Mouse (Mus musculus) mature B cell (primary cell): ENCODE measurements around the gene Bglap2.
"Not testable (repeated sequence)": the region's sequence is repeated elsewhere in the genome, so short reads cannot be mapped to it uniquely, and the experiment has no call there.

Experiments used
- in situ Hi-C: fragments of 300-500 bp; cut with MboI; formaldehyde crosslinking; loops from 2 replicates; pipeline ENCODE4 v1.14.3; 2019

Gene Bglap2

DNA sequence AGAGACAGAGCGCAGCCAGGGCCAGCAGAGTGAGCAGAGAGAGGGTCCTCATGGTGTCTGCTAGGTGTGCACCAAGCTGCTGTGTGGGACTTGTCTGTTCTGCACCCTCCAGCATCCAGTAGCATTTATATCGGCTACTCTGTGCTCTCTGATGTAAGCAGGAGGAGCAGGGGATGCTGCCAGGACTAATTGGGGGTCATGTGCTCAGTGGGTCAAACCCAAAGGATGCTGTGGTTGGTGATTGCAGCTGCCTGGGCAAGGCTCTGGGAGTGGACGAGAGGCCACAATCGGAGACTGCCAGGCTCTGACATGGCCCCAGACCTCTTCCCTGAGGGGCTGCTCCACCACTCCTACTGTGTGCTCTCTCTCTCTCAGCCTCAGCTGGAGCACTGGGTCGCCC is at the start of gene Bglap2:
Gene Bglap2, minus strand, starts transcription at position 101 of the 400 bp plus-strand sequence.
- in situ Hi-C loops, result not testable (repeated sequence)

- in situ Hi-C loops, result no loop called here
Observed at GRCm38 (mm10) chr3:88427342-88427905, 48.9 kb upstream of the Bglap2 start.

DNA sequence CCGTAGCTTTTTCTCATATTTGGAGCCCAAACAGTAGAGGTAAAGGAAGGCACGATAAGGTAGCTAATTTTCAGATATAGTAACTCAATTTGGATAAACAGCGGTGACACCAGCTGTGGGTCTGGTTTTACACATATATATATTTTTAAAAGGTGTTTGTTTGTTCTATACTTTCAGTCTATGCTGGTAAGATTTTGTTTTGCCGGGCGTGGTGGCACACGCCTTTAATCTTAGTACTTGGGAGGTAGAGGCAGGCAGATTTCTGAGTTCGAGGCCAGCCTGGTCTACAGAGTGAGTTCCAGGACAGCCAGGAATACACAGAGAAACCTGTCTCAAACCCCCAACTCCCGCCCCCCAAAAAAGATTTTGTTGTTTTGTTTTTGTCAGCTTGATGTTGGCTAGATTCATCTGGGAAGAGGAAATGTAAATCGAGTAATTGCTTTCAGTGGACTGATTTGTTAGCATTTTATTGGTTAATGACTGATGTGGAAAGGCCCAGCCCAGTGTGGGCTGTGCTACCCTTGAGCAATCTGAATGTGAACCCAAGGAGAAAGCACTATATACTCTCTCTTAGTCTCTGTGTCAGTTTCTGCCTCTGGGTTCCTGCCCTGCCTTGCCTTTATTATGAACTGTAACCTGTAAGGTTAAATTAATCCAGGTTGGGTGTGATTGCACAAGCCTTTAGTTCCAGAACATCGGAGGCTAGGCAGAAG is 47.4 kb upstream of the Bglap2 start:
- in situ Hi-C loops, result no loop called here

DNA sequence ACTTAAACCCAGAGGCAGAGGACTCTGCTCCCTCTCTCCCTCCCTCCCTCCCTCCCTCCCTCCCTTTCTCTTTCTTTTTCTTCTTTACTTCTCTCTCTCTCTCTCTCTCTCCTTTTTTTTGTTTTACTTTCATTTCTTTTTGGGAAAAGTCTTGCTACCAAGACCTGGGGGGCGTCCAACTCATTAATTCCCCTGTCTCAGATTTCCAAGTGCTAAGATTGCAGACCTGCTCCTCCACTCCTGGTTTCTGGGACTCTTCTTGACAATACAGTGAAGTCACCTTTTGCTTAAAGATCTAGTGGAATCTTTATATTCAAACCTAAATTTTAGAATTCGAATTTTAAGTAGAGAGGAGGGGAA is 46.8 kb upstream of the Bglap2 start:
- in situ Hi-C loops, result no loop called here

DNA sequence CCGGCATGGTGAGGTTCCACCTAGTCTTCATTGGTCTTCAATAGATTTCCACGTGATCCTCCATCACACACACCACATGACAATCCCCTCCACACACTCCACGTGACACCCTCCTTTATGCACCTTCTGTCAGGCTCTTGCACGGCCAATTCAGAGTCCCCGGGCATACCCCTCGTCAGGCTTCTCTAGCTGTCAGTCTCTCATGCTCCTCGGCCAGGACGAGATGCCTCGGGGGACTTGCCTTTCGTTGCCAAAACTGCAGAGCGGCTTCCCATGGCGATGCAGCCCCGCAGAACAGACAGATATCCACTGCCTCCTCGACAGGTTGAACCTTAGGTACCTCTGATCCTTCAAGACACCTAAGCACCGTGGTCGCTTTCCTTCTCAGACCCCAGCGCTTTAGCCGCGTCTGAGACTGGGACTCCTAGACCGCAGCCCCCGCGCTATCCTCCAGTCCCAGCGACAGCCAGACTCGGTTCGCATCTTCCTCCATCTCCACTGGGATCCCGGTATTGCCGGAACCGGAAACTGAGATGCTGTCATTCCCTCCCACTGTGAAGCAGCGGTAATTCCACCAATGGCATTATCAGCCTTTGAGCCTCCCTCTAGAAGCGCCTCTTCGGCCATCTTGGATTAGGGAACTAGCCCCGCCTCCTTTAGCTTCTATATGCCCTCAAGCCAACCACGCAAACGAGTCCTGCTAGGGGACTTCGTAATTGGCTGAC is 46.3 kb upstream of the Bglap2 start, which contains the start of gene Slc25a44:
Gene Slc25a44, minus strand, starts transcription at position 535 of the 725 bp plus-strand sequence.
- in situ Hi-C loops, result no loop called here

DNA sequence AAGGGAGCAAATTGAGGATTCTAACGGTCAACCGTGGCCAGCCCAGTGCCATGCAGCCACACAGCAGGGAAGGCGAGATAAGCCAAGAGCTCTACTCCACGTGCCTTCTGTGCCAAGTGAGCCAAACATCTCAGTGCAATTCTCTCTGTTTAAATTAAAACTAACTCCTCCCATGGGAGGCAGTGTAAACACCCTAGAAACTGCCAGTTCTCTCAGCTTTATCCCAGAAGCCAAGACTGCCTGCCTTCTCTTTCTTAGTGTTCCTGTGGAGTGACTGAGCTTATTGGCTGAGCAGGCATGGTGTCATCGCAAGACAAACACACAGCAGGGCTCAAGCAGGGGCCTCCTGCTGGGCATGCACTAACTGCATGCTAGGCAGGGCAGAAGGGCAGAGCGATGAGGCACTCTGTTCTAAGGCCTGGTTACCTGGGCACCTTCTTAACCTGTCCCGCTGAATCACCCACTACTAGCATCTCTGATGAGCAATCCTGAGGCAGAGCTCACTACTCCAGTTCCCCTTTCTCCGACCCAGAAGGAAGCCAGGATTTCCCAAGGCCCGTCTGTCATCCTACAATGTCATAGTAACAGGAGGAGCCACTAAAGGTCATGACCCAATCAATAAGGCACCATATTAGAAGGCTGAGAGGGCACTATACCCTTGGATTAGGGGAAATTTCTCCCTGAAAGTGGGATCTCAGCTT is 43.7 kb upstream of the Bglap2 start:
- in situ Hi-C loops, result no loop called here

- in situ Hi-C loops, result no loop called here
Observed at GRCm38 (mm10) chr3:88420771-88421170, 42.3 kb upstream of the Bglap2 start.

GRCm38 (mm10) chr3:88418016-88418415 is 39.5 kb upstream of the Bglap2 start:
- in situ Hi-C loops, result no loop called here

- in situ Hi-C loops, result no loop called here
Observed at GRCm38 (mm10) chr3:88415668-88416067, 37.2 kb upstream of the Bglap2 start.

GRCm38 (mm10) chr3:88412636-88413035 is 34.1 kb upstream of the Bglap2 start:
- in situ Hi-C loops, result no loop called here

DNA sequence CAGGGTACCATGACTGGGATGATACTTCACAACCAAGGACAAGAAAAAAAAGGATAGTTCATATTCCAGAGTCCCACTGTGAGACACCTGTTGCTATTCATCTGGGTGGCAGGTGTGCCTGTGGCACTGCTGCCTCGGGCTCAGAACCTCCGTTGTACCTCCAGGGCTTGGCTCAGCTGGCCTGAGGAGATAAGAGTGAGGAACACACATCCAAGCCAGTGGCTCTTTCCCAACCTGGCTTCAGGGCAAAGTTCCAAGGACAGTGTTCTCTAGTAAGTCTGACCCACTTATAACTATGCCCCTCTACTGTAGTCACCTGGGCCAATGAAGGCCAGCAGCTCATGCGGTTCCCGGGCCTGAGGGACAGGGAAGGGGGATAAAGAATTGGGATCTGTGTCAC is 33.2 kb upstream of the Bglap2 start:
- in situ Hi-C loops, result no loop called here

- in situ Hi-C loops, result no loop called here
Observed at GRCm38 (mm10) chr3:88410645-88411031, 32.1 kb upstream of the Bglap2 start.

DNA sequence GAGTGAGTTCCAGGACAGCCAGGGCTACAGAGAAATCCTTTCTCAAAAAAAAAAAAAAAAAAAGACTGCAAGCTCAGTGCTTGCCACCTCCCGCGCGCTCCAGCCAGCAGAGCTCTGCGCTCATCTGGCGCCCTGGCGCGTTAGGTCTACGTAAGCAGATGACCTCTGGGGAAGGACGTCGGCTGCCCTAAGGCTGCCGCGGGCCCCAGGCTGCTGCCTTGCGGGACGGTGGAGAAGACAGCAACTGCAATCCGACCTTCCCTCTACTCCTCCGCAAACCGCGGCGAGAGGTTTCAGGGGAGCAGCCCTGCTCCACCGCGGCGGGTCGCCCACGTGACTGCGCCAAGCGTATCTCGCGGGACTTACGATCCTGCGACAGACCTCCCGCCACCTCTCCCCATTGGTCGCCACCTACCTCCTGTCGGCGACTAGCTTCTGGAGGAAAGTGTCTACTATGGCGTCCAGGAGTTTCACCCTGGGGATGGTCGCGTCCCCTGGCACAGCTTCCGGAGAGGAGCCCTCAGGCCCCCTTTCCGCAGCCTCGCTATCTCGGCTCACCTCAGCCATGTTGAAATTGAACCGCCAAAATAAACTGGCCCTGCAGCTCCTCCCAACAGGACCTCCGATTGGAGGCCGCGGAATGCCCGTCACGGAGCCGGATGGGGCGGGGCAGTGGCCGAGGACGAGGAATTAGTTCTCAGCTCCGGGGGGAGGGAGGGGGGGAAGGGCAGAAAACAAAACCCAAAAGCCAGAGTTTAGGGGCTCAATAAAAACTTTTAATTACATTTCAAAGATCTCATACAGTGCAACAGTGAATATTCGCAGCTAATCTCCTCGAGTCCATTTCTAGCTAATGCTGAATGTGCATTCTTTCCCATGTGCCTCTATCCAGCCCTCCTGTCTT is 31.5 kb upstream of the Bglap2 start, which contains the start of gene Pmf1:
Gene Pmf1, minus strand, starts transcription at position 591 of the 904 bp plus-strand sequence.
- in situ Hi-C loops, result loop anchor here (5.0 kb wide), 2 partner anchors 52 to 122 kb away; partner anchors contain the start of genes Mex3a and Sema4a

DNA sequence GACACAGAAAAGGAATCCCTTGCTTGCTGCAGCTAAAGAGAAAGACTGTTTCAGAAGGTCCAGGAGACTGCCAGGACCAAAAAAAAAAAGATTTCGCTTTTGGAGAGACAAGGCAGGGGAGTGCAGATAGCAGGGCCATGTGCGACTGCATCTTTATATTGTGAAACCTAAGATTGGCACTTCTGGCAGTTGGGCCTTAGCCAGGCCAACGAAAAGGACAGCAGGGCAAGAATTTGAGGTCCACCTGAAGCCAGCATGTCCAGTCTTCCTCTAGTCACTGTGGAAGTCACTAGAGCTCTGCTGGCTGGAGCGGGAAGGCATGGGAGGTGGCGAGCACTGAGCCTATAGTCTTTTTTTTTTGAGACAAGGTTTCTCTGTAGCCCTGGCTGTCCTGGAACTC is 30.5 kb upstream of the Bglap2 start:
- in situ Hi-C loops, result loop anchor here (5.0 kb wide), 2 partner anchors 53 to 123 kb away; partner anchors contain the start of genes Mex3a and Sema4a

DNA sequence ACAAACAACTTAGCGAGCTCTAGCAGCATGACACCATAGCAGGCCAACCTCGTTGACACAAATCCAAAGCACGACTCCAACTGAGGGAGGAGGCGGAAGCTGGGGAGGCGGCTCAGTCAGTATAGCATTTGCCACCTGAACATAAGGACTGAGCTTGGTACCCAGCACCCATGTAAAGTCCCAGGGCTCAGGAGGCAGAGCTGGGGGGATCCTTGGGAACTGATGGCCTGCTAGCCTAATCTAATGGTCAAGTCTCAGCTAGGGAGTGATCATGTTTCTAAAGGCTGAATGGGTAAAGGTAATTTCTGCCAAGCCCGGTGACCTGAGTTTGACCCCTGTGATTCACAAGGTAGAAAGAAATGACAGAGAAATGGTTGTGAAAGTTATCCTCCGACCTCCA is 29.0 kb upstream of the Bglap2 start:
- in situ Hi-C loops, result loop anchor here (5.0 kb wide), 2 partner anchors 55 to 125 kb away; partner anchors contain the start of genes Mex3a and Sema4a

DNA sequence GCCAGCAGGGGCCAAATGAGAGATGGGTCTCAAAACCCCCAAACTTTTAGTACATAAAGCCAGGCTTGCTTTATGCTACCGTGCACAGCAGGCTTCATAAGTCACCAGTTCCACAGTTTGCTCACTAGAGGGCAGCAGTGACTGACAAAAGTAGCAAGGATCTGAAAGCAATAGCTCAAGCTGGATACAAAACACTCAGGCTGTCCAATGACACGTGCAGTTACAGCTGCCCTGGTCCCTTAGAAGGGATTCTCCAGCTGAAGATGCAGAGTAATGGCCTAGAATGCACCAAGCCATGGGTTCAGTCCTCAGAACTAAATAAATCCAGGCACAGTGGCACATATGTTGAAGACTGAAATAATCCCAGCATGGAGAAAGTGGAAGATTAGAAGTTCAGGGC is 28.6 kb upstream of the Bglap2 start:
- in situ Hi-C loops, result loop anchor here (5.0 kb wide), 2 partner anchors 55 to 125 kb away; partner anchors contain the start of genes Mex3a and Sema4a

- in situ Hi-C loops, result no loop called here
Observed at GRCm38 (mm10) chr3:88403522-88404230, 25.2 kb upstream of the Bglap2 start.

- in situ Hi-C loops, result no loop called here
Observed at GRCm38 (mm10) chr3:88398666-88399065, 20.2 kb upstream of the Bglap2 start.

GRCm38 (mm10) chr3:88395742-88396141 is 17.2 kb upstream of the Bglap2 start:
- in situ Hi-C loops, result no loop called here

GRCm38 (mm10) chr3:88395288-88395687 is 16.8 kb upstream of the Bglap2 start:
- in situ Hi-C loops, result no loop called here
